Mouse (Mus musculus) left cerebral cortex, adult 2 months (tissue): ENCODE measurements at regions not wholly inside any gene's neighbourhood (a gene's known extent, or its start where the extent isn't known, plus 50 kb on each side); places are given as distances from the start of the nearest gene placed in this dataset.

ENCODE experiments used
- DNase-seq, 2 experiments: peaks; one replicate each; pipeline ENCODE4 v3.0.0; 2021 to 2022; ENCODE audit warnings: low spot score in 2 of 2, mixed read lengths in 1 of 2; ENCODE audit errors: extremely low spot score in 1 of 2
- H3K27ac ChIP-seq: fragments of 200-600 bp; 2 replicates; pipeline ENCODE4 v1.8.1; 2022
- H3K4me3 ChIP-seq: fragments of 200-600 bp; 2 replicates; pipeline ENCODE4 v1.8.1; 2022
- CTCF ChIP-seq: fragments of 200-600 bp; IDR thresholded peaks from 2 replicates; pipeline ENCODE4 v1.8.1; 2022; ENCODE audit warnings: antibody characterized with exemption, mild to moderate bottlenecking, moderate library complexity
- intact Hi-C: fragments of 180-260 bp; cut with DNase I; formaldehyde crosslinking; loops from one replicate; pipeline ENCODE4 v1.15.1; 2025

GRCm38 (mm10) chr9:34143131-34143795 is 342.4 kb upstream of the Kirrel3 start:
- intact Hi-C loops = no loop called here

GRCm38 (mm10) chr9:34155240-34156019 is 330.3 kb upstream of the Kirrel3 start:
- no peak for DNase-seq
- intact Hi-C loops = no loop called here
- no peak overlapping the region for H3K27ac ChIP-seq
- TF ChIP-seq CTCF = no peak
- H3K4me3 ChIP-seq = no peak overlapping the region

More at GRCm38 (mm10) chr9:34143131-34143795, 342.4 kb upstream of the Kirrel3 start:
- Histone ChIP-seq H3K27ac (no peak overlapping the region), H3K4me3 (no peak overlapping the region)
- TF ChIP-seq CTCF = no peak
- no peak for DNase-seq

DNA sequence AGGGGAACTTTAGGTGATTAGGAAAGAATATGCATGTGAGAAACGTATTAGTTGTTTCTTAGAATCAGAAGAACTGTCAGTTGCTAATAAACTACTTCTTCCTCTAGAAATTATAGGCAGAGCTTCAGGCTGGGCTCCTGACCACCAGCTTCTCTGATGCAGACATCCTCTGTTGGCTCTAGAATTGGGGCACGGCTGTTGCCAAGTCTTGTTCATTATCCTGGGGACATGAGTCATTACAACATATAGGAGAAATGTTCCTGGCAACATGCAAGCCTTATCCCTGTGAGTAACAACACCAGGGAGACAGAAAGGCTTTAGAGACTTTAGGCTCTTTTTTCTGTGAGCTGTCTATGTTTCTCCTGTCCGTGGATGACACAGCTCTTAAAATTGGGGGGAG is 329.1 kb upstream of the Kirrel3 start:
- no peak for TF ChIP-seq CTCF
- H3K27ac ChIP-seq = no peak overlapping the region
- intact Hi-C loops = no loop called here
- no peak overlapping the region for H3K4me3 ChIP-seq
- DNase-seq = peak; percentile 15 to 55

- intact Hi-C loops = no loop called here
- TF ChIP-seq CTCF = no peak
- Histone ChIP-seq H3K4me3 (no peak overlapping the region), H3K27ac (no peak overlapping the region)
- no peak for DNase-seq
Observed at GRCm38 (mm10) chr9:34161119-34161518, 324.6 kb upstream of the Kirrel3 start.

GRCm38 (mm10) chr9:34186314-34186713 is 299.4 kb upstream of the Kirrel3 start:
- Histone ChIP-seq H3K4me3 (no peak overlapping the region), H3K27ac (no peak overlapping the region)
- no peak for DNase-seq
- intact Hi-C loops = no loop called here
- TF ChIP-seq CTCF = no peak

- DNase-seq = no peak
- no peak overlapping the region for H3K4me3 ChIP-seq
- no peak overlapping the region for H3K27ac ChIP-seq
- intact Hi-C loops = no loop called here
- no peak for TF ChIP-seq CTCF
Observed at GRCm38 (mm10) chr9:34192542-34192941, 293.2 kb upstream of the Kirrel3 start.

DNA sequence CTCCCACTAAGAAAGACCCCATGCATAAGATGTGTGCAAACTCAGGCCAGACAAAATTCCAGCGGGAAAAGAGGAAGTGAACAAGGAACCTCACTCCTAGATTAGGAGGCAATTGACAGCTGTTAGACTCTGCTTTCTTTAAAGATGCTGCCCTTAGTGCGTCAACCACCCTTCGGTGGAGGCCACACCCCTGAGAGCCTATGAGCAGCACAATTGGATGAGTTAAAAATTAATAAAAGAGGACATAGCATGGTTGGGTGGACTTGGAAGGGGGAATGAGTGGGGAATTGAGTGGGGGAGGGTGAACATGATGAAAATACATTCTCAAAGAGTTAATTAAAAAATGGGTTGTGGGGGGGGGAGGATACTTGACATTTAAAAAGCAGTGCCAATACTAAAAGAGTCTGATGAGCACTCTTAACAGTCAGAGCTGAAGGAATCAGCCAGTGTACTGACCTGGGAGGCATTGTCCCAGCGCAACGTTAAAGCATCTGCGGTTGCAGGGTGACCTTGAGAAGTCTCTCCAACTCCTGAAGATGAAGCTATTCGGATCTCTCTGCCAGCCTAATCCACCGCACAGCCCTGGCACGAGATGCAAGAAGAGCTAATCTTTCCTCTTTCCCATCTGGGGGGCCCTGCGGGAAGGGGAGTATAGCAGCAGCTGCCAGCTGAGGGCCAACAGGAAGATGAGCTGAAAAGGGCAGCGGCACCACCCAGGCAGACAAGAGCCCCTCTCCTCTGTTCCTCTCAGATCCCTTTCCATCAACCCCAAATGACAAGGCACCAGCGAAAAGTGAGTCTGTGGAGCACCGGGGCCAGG is 283.4 kb upstream of the Kirrel3 start:
- TF ChIP-seq CTCF = no peak
- Histone ChIP-seq H3K4me3 (no peak overlapping the region), H3K27ac (no peak overlapping the region)
- intact Hi-C loops = no loop called here
- no peak for DNase-seq

DNA sequence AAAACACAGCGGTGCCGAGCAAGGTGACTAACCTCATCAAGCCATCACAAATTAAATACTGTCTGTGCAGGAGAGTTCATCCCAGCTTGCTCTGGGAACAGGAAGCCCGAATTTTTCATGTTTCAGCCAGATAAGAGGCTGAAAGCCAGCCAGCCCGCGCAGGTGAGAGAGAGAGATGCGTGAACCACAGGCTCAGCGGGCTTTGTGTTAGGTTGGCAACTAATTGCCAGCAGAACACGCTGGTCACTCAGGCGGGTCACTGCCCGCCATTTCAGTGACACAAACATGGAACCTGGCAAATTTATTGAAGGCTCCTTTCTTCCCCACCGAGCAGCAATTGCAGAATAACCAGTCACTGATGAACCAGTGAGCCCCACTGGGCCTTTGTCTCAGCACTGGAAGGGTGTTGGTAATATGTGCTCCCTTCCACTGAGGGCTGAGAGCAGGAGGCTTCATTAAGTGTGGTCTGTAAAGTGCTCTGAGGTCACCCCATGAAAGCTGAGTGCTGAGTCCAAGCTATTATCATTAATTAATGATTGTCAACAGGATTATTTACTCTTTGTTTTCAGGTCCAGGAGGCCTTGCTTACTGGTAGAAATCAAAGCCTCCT is 282.6 kb upstream of the Kirrel3 start:
- H3K27ac ChIP-seq = no peak overlapping the region

GRCm38 (mm10) chr9:34203624-34204365 is 281.9 kb upstream of the Kirrel3 start:
- TF ChIP-seq CTCF = no peak
- Histone ChIP-seq H3K27ac (no peak overlapping the region), H3K4me3 (no peak overlapping the region)
- DNase-seq = no peak
- intact Hi-C loops = no loop called here

More for the DNA sequence above, 282.6 kb upstream of the Kirrel3 start:
- intact Hi-C loops = no loop called here
- DNase-seq = no peak
- H3K4me3 ChIP-seq = no peak overlapping the region
- TF ChIP-seq CTCF = no peak

DNA sequence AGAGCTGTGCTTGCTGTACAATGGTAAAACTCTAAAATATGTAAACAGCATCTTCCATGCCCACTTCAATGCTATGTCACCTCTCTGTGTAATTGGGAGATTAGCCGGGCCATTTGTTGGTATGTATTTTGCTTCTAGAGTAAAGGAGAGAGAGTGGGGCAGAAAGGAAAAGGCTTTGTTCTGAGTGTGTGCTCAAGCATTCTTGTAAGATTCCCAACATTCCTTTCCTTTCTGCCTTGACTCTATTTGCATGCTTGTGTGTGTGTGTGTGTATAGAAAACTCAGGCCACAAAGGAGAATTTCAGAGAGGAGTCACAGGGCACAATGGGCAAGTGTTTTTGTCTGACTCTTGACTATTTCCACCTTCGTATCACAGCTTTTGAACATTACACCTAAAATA is 281.2 kb upstream of the Kirrel3 start:
- Histone ChIP-seq H3K4me3 (no peak overlapping the region), H3K27ac (no peak overlapping the region)
- intact Hi-C loops = no loop called here
- TF ChIP-seq CTCF = no peak
- DNase-seq = no peak

DNA sequence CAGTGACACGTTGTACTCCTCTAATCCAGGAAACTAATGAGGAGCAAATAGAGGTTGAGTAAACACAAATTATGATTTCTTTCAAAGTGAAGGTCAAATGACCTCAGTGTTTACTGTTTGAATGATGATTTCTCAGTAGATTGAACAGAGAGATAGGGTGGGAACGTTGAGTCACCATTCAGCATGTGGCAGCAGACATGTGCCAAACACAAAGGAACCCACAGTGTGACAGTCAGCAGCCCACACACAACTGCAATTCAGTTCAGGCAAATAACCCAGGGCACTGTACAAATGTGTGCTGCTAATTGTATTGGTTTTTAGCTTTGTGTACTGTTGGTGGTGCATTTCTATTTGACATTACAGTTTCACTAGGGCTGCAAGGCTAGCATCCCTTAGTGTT is 254.1 kb upstream of the Kirrel3 start:
- DNase-seq = no peak

More for the DNA sequence above, 254.1 kb upstream of the Kirrel3 start:
- intact Hi-C loops = no loop called here
- TF ChIP-seq CTCF = no peak
- Histone ChIP-seq H3K4me3 (no peak overlapping the region), H3K27ac (no peak overlapping the region)
